Mouse (Mus musculus): ENCODE results near the gene Clca3a1. TPM values are rescaled to one million over a fixed set of nuclear protein-coding genes. Genes with fewer than 3 reads are reported as not detected.
"Not testable (repeated sequence)": the region's sequence is repeated elsewhere in the genome, so short reads cannot be mapped to it uniquely, and the experiment has no call there.

Clca3a1 gene
- polyA plus RNA-seq (2012; fragmentation: generic; extraction: Trizol): not detected

GRCm38 (mm10) chr3:144760592-144761309 is at the start of gene Clca3a1:
Clca3a1 (minus strand) TSS chr3:144760977.
- H3K36me3 ChIP-seq (ENCODE audit: control insufficient read depth, insufficient read depth): no peaks in the 10 kb centered on the region
- no peak within 1 kb of the TSS for H3ac ChIP-seq (ENCODE audit: control insufficient read depth, insufficient read length)
- no peaks in the 10 kb centered on the region for H3K79me2 ChIP-seq (ENCODE audit: control insufficient read depth, insufficient read depth)
- TF ChIP-seq POLR2A (IDR thresholded peaks at IDR 0.05; ENCODE audit: insufficient read length, low read depth): no peak
- TF ChIP-seq USF1 (IDR thresholded peaks at IDR 0.05; ENCODE audit: low read depth): no peak
- TF ChIP-seq E2F4 (IDR thresholded peaks at IDR 0.05; ENCODE audit: insufficient read depth): no peak
- no peak for TF ChIP-seq MYOG (IDR thresholded peaks at IDR 0.05; ENCODE audit: control insufficient read depth in 1 of 3, insufficient read depth in 1 of 3, insufficient read length in 2 of 3, low read depth in 2 of 3)
- no peak for TF ChIP-seq TCF12 (IDR thresholded peaks at IDR 0.05; ENCODE audit: insufficient read depth, poor library complexity, severe bottlenecking)
- TF ChIP-seq CEBPB (IDR thresholded peaks at IDR 0.05; ENCODE audit: insufficient read depth, poor library complexity, severe bottlenecking): no peak
- no peak for TF ChIP-seq REST (IDR thresholded peaks at IDR 0.05; ENCODE audit: insufficient read depth, insufficient read length)
- TF ChIP-seq MAX (IDR thresholded peaks at IDR 0.05; ENCODE audit: low read depth): no peak
- H3K27me3 ChIP-seq (ENCODE audit: control insufficient read depth, insufficient read depth, insufficient read length): no peaks in the 10 kb centered on the region
- peak within 1 kb of the TSS; percentile 35 for H3K4me2 ChIP-seq (ENCODE audit: low read depth)
- no peak within 1 kb of the TSS for H3K4me3 ChIP-seq

- H3ac ChIP-seq (ENCODE audit: control insufficient read depth, insufficient read length); H3K4me2 ChIP-seq (ENCODE audit: low read depth); H3K27me3 ChIP-seq (ENCODE audit: control insufficient read depth, insufficient read depth, insufficient read length); H3K36me3 ChIP-seq (ENCODE audit: control insufficient read depth, insufficient read depth); H3K79me2 ChIP-seq (ENCODE audit: control insufficient read depth, insufficient read depth); H3K4me3 ChIP-seq: not testable (repeated sequence)
Observed at GRCm38 (mm10) chr3:144808153-144808925, 47.6 kb upstream of the Clca3a1 start.

- not testable (repeated sequence) for H3K27me3 ChIP-seq (ENCODE audit: control insufficient read depth, insufficient read depth, insufficient read length)
Observed at GRCm38 (mm10) chr3:144806626-144807025, 45.8 kb upstream of the Clca3a1 start.

GRCm38 (mm10) chr3:144801861-144802260 is 41.1 kb upstream of the Clca3a1 start:
- Histone ChIP-seq H3ac (ENCODE audit: control insufficient read depth, insufficient read length) (no peak overlapping the region), H3K79me2 (ENCODE audit: control insufficient read depth, insufficient read depth) (no peaks in the 10 kb centered on the region), H3K4me2 (ENCODE audit: low read depth) (no peak overlapping the region), H3K36me3 (ENCODE audit: control insufficient read depth, insufficient read depth) (no peaks in the 10 kb centered on the region), H3K4me3 (no peak overlapping the region), H3K27me3 (ENCODE audit: control insufficient read depth, insufficient read depth, insufficient read length) (no peaks in the 10 kb centered on the region)
- TF ChIP-seq MYOG (IDR thresholded peaks at IDR 0.05; ENCODE audit: control insufficient read depth in 1 of 3, insufficient read depth in 1 of 3, insufficient read length in 2 of 3, low read depth in 2 of 3) (no peak), USF1 (IDR thresholded peaks at IDR 0.05; ENCODE audit: low read depth) (no peak), SRF (IDR thresholded peaks at IDR 0.05; ENCODE audit: control insufficient read depth, insufficient read length, low read depth) (no peak), MYOD1 (IDR thresholded peaks at IDR 0.05; ENCODE audit: control insufficient read depth in 1 of 3, insufficient read length in 2 of 3, low read depth in 2 of 3) (no peak), TCF12 (IDR thresholded peaks at IDR 0.05; ENCODE audit: insufficient read depth, poor library complexity, severe bottlenecking) (no peak), POLR2A (IDR thresholded peaks at IDR 0.05; ENCODE audit: insufficient read length, low read depth) (no peak), CEBPB (IDR thresholded peaks at IDR 0.05; ENCODE audit: insufficient read depth, poor library complexity, severe bottlenecking) (no peak), MAX (IDR thresholded peaks at IDR 0.05; ENCODE audit: low read depth) (no peak), REST (IDR thresholded peaks at IDR 0.05; ENCODE audit: insufficient read depth, insufficient read length) (no peak), POLR2AphosphoS2 (IDR thresholded peaks at IDR 0.05; ENCODE audit: insufficient read length, low read depth) (no peak), E2F4 (IDR thresholded peaks at IDR 0.05; ENCODE audit: insufficient read depth) (no peak), TCF3 (IDR thresholded peaks at IDR 0.05; ENCODE audit: insufficient read length, low read depth) (no peak)

More at GRCm38 (mm10) chr3:144806626-144807025, 45.8 kb upstream of the Clca3a1 start:
- not testable (repeated sequence) for H3K36me3 ChIP-seq (ENCODE audit: control insufficient read depth, insufficient read depth); H3K4me2 ChIP-seq (ENCODE audit: low read depth); H3K4me3 ChIP-seq; H3ac ChIP-seq (ENCODE audit: control insufficient read depth, insufficient read length); H3K79me2 ChIP-seq (ENCODE audit: control insufficient read depth, insufficient read depth)

- H3K4me3 ChIP-seq: no peak overlapping the region
- no peaks in the 10 kb centered on the region for H3K79me2 ChIP-seq (ENCODE audit: control insufficient read depth, insufficient read depth)
- no peak for TF ChIP-seq SRF (IDR thresholded peaks at IDR 0.05; ENCODE audit: control insufficient read depth, insufficient read length, low read depth)
- no peak for TF ChIP-seq MYOG (IDR thresholded peaks at IDR 0.05; ENCODE audit: control insufficient read depth in 1 of 3, insufficient read depth in 1 of 3, insufficient read length in 2 of 3, low read depth in 2 of 3)
- no peak for TF ChIP-seq MAX (IDR thresholded peaks at IDR 0.05; ENCODE audit: low read depth)
- no peak for TF ChIP-seq USF1 (IDR thresholded peaks at IDR 0.05; ENCODE audit: low read depth)
- TF ChIP-seq TCF12 (IDR thresholded peaks at IDR 0.05; ENCODE audit: insufficient read depth, poor library complexity, severe bottlenecking): no peak
- TF ChIP-seq CEBPB (IDR thresholded peaks at IDR 0.05; ENCODE audit: insufficient read depth, poor library complexity, severe bottlenecking): no peak
- H3K27me3 ChIP-seq (ENCODE audit: control insufficient read depth, insufficient read depth, insufficient read length): no peaks in the 10 kb centered on the region
- no peaks in the 10 kb centered on the region for H3K36me3 ChIP-seq (ENCODE audit: control insufficient read depth, insufficient read depth)
- H3ac ChIP-seq (ENCODE audit: control insufficient read depth, insufficient read length): no peak overlapping the region
- no peak overlapping the region for H3K4me2 ChIP-seq (ENCODE audit: low read depth)
Observed at GRCm38 (mm10) chr3:144785181-144786148, 24.7 kb upstream of the Clca3a1 start.

Measured in myocyte (in vitro differentiated cells).